Mouse (Mus musculus): ENCODE results near the gene Olfr1451. TPM values are rescaled to one million over a fixed set of nuclear protein-coding genes. Genes with fewer than 3 reads are reported as not detected.
"Not testable (repeated sequence)": the region's sequence is repeated elsewhere in the genome, so short reads cannot be mapped to it uniquely, and the experiment has no call there.

The Olfr1451 gene
- not detected in 2 replicates for polyA plus RNA-seq (2012; rRNA removed)

DNA sequence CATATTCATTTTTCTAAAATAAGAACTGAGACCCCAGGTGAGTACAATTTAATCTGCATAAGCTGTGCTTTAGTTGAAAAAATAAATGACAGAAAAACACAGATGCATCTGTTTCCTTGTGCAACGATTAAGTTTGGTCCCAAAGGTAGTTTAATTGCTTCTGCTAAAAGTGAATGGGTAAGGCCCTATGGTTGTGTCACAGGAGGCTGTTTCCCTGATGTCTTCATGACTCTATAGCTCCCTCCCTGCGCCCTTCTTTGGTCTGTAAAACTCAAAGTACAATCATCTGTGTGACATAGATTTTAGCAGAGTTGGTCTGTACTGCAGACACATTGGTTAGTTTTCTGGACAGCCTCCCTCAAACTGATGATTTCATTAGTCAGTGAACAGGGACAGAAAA, at the start of gene Olfr1451:
Gene Olfr1451, plus strand, starts transcription at position 301 of the 400 bp plus-strand sequence.
- Histone ChIP-seq H3K36me3 (ENCODE audit: control insufficient read depth, insufficient read depth, low read length) (no peaks in the 10 kb centered on the region), H3K4me1 (replicated peaks; ENCODE audit: control insufficient read depth, insufficient read depth, low read length) (no peaks in the 10 kb centered on the region), H3K27me3 (ENCODE audit: control insufficient read depth, insufficient read depth, low read length) (no peaks in the 10 kb centered on the region), H3K27ac (ENCODE audit: control insufficient read depth, insufficient read depth, low read length) (no peak within 1 kb of the TSS), H3K4me3 (ENCODE audit: control insufficient read depth, insufficient read depth, low read length) (no peak within 1 kb of the TSS)
- no peak for DNase-seq
- 86% methylated on average over 2 of the region's 2 CpGs for WGBS
- TF ChIP-seq CTCF (IDR thresholded peaks at IDR 0.05; ENCODE audit: borderline replicate concordance, control insufficient read depth, extremely low read depth, insufficient read depth, low read length, poor library complexity), result no peak
- TF ChIP-seq POLR2A (IDR thresholded peaks at IDR 0.05; ENCODE audit: control insufficient read depth, extremely low read depth, insufficient read depth, low read length, poor library complexity), result no peak

- DNase-seq, result no peak
- WGBS, result 93% methylated on average over 1 of the region's 1 CpGs
- Histone ChIP-seq H3K27me3 (ENCODE audit: control insufficient read depth, insufficient read depth, low read length) (no peaks in the 10 kb centered on the region), H3K4me3 (ENCODE audit: control insufficient read depth, insufficient read depth, low read length) (no peak within 1 kb of the TSS), H3K36me3 (ENCODE audit: control insufficient read depth, insufficient read depth, low read length) (no peaks in the 10 kb centered on the region), H3K4me1 (replicated peaks; ENCODE audit: control insufficient read depth, insufficient read depth, low read length) (no peaks in the 10 kb centered on the region), H3K27ac (ENCODE audit: control insufficient read depth, insufficient read depth, low read length) (no peak within 1 kb of the TSS)
- TF ChIP-seq CTCF (IDR thresholded peaks at IDR 0.05; ENCODE audit: borderline replicate concordance, control insufficient read depth, extremely low read depth, insufficient read depth, low read length, poor library complexity) (no peak), POLR2A (IDR thresholded peaks at IDR 0.05; ENCODE audit: control insufficient read depth, extremely low read depth, insufficient read depth, low read length, poor library complexity) (no peak)
Measured at GRCm38 (mm10) chr19:12949958-12950357, 44.9 kb upstream of the Olfr1451 start, which contains the start of gene Olfr1450. TSS of gene Olfr1450 (plus strand) at chr19:12950258.

DNA sequence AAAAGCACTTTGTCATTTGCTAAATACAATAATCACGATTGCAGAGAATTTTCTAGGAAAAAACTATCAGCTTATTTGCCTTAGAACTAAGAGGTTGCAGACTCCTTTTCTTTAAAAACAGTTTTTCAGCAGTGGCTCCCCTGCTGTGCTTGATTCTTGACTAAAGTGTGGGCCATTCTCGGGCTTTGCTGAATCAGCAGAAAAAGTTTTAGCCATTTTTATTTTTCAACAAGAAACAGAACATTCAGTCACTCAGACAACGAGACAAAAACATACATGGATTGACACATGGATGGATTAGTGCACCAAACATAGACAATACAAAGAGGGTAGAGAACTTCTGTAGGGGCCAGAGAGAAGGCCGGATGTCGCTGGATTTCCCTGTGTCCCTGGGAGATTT, 24.7 kb upstream of the Olfr1451 start:
- not testable (repeated sequence) for H3K36me3 ChIP-seq (ENCODE audit: control insufficient read depth, insufficient read depth, low read length); H3K27me3 ChIP-seq (ENCODE audit: control insufficient read depth, insufficient read depth, low read length)
- WGBS, result 89% methylated on average over 5 of the region's 5 CpGs

DNA sequence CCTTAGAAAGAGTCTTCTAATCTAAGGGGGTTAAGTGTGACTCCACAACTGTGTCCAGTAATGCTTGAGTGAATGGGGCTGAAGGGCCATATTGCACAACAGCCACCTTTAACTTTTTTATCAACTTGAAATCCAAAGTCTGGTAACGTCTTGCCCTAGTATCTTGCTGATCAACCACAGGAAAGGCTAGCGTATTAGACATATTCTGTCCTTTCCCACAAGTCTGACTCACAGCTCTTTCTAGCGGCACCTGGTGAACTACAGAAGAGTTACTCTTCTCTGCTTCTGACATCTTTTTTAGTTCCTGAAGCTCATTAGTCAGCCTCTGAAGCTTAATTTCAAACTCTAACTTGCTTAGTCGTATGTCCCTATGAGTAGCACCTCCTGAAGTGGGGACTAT, 2.5 kb upstream of the Olfr1451 start:
- not testable (repeated sequence) for H3K4me3 ChIP-seq (ENCODE audit: control insufficient read depth, insufficient read depth, low read length); H3K4me1 ChIP-seq (replicated peaks; ENCODE audit: control insufficient read depth, insufficient read depth, low read length); H3K36me3 ChIP-seq (ENCODE audit: control insufficient read depth, insufficient read depth, low read length); DNase-seq; H3K27me3 ChIP-seq (ENCODE audit: control insufficient read depth, insufficient read depth, low read length); H3K27ac ChIP-seq (ENCODE audit: control insufficient read depth, insufficient read depth, low read length)
- WGBS, result 94% methylated on average over 4 of the region's 4 CpGs

More for the DNA sequence above, 24.7 kb upstream of the Olfr1451 start:
- DNase-seq; H3K4me3 ChIP-seq (ENCODE audit: control insufficient read depth, insufficient read depth, low read length); H3K4me1 ChIP-seq (replicated peaks; ENCODE audit: control insufficient read depth, insufficient read depth, low read length); H3K27ac ChIP-seq (ENCODE audit: control insufficient read depth, insufficient read depth, low read length): not testable (repeated sequence)

- no peak for DNase-seq
- H3K36me3 ChIP-seq (ENCODE audit: control insufficient read depth, insufficient read depth, low read length), result no peaks in the 10 kb centered on the region
- H3K27me3 ChIP-seq (ENCODE audit: control insufficient read depth, insufficient read depth, low read length), result no peaks in the 10 kb centered on the region
- H3K27ac ChIP-seq (ENCODE audit: control insufficient read depth, insufficient read depth, low read length), result no peak within 1 kb of the TSS
- H3K4me3 ChIP-seq (ENCODE audit: control insufficient read depth, insufficient read depth, low read length), result no peak within 1 kb of the TSS
- TF ChIP-seq POLR2A (IDR thresholded peaks at IDR 0.05; ENCODE audit: control insufficient read depth, extremely low read depth, insufficient read depth, low read length, poor library complexity) (no peak), CTCF (IDR thresholded peaks at IDR 0.05; ENCODE audit: borderline replicate concordance, control insufficient read depth, extremely low read depth, insufficient read depth, low read length, poor library complexity) (no peak)
- no peaks in the 10 kb centered on the region for H3K4me1 ChIP-seq (replicated peaks; ENCODE audit: control insufficient read depth, insufficient read depth, low read length)
- 51% methylated on average over 1 of the region's 1 CpGs for WGBS
Measured at GRCm38 (mm10) chr19:13028227-13028626, 33.4 kb downstream of the Olfr1451 start, which contains the start of gene Olfr1453. TSS of gene Olfr1453 (minus strand) at chr19:13028327.

Other genes with a start within 250 kb of the Olfr1451 start
- 2.5 and 3.0 TPM in 2 replicates for gene Cntf, start 229.4 kb upstream of the Olfr1451 start, polyA plus RNA-seq (2012; rRNA removed)
- gene Zfp91, start 198.9 kb upstream of the Olfr1451 start, polyA plus RNA-seq (2012; rRNA removed), result 20.8 and 21.6 TPM in 2 replicates
- gene Lpxn, start 198.8 kb upstream of the Olfr1451 start, polyA plus RNA-seq (2012; rRNA removed), result 32.2 and 40.4 TPM in 2 replicates
- gene Gm5244, start 148.3 kb upstream of the Olfr1451 start, polyA plus RNA-seq (2012; rRNA removed), result 0.15 TPM in 1 of 2 replicates, not detected in the other
- 0.40 and 0.62 TPM in 2 replicates for gene Olfr1444, start 137.7 kb upstream of the Olfr1451 start, polyA plus RNA-seq (2012; rRNA removed)
- gene Olfr1445, start 111.2 kb upstream of the Olfr1451 start, polyA plus RNA-seq (2012; rRNA removed), result 0.09 TPM in 1 of 2 replicates, not detected in the other
- not detected in 2 replicates for gene Olfr1446, start 101.5 kb upstream of the Olfr1451 start, polyA plus RNA-seq (2012; rRNA removed)
- not detected in 2 replicates for gene Olfr1447, start 91.3 kb upstream of the Olfr1451 start, polyA plus RNA-seq (2012; rRNA removed)
- gene Olfr1448, start 70.6 kb upstream of the Olfr1451 start, polyA plus RNA-seq (2012; rRNA removed), result not detected in 2 replicates
- not detected in 2 replicates for gene Olfr1449, start 64.2 kb upstream of the Olfr1451 start, polyA plus RNA-seq (2012; rRNA removed)
- gene Olfr1450, start 44.8 kb upstream of the Olfr1451 start, polyA plus RNA-seq (2012; rRNA removed), result not detected in 2 replicates
- gene Olfr1453, start 33.3 kb downstream of the Olfr1451 start, polyA plus RNA-seq (2012; rRNA removed), result not detected in 2 replicates
- not detected in 2 replicates for gene Olfr1454, start 65.6 kb downstream of the Olfr1451 start, polyA plus RNA-seq (2012; rRNA removed)
- gene Olfr1457, start 102.9 kb downstream of the Olfr1451 start, polyA plus RNA-seq (2012; rRNA removed), result not detected in 2 replicates
- gene Olfr1458, start 111.8 kb downstream of the Olfr1451 start, polyA plus RNA-seq (2012; rRNA removed), result not detected in 2 replicates
- gene Olfr1459, start 154.5 kb downstream of the Olfr1451 start, polyA plus RNA-seq (2012; rRNA removed), result 0.05 TPM in 1 of 2 replicates, not detected in the other
- not detected in 2 replicates for gene Olfr1461, start 168.0 kb downstream of the Olfr1451 start, polyA plus RNA-seq (2012; rRNA removed)
- not detected in 2 replicates for gene Olfr1462, start 190.7 kb downstream of the Olfr1451 start, polyA plus RNA-seq (2012; rRNA removed)
- gene Olfr1463, start 236.3 kb downstream of the Olfr1451 start, polyA plus RNA-seq (2012; rRNA removed), result not detected in 2 replicates

Measured in thymus, adult 2 months (tissue).